Comparison of ENCODE assay signal across 32 mouse cellular contexts in the genomic region with DNA sequence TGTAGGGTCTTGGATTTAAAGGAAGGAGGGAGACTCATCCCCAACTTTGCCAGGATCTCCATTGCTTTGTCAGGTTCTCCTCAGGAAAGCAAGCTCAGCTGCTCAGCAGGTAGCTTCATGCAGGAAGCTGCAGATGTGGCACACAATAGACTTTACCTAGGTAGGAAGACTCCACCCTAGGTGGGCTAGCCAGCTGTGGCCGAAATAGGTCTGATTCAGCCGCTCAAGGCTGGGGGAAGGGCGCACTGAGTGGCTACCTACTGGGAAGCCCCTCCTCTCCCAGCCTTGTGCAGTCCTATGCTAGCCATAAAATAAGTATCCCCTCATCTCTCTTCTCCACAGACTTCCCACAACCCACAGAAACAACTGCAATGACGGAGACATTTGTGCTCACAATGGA. TPM values are rescaled to one million over a fixed set of nuclear protein-coding genes. Genes with fewer than 3 reads are reported as not detected.
"Had no signal": no experiment of that assay in that cellular context is flagged by ENCODE, and none has a peak within 500 bp of the region (broad histone marks: within the 10 kb centered on the region; RNA-seq: fewer than 3 reads in every experiment).

No protein-coding gene starts in this region.

- DNase-seq: gastrocnemius, postnatal 14 days; gastrocnemius, postnatal 36 days; heart, adult 11 months; heart, adult 2 months; heart, postnatal 14 days; heart, postnatal 36 days; kidney, adult 11 months; kidney, adult 8-10 months; kidney, postnatal 10 days; kidney, postnatal 25 days; kidney, postnatal 4 days; liver; liver, embryonic 13.5 days had no signal

- H3K36me3 ChIP-seq: heart, embryonic 13.5 days; heart, embryonic 15.5 days; hindbrain, embryonic 13.5 days; hindbrain, embryonic 15.5 days; limb, embryonic 10.5 days; limb, embryonic 12.5 days; liver, embryonic 13.5 days had no signal

- H3K4me1 ChIP-seq: heart, embryonic 13.5 days; heart, embryonic 15.5 days; hindbrain, embryonic 13.5 days; hindbrain, embryonic 15.5 days; limb, embryonic 10.5 days; limb, embryonic 12.5 days; liver, embryonic 13.5 days had no signal

- H3K27me3 ChIP-seq: heart, embryonic 13.5 days; heart, embryonic 15.5 days; hindbrain, embryonic 13.5 days; hindbrain, embryonic 15.5 days; limb, embryonic 12.5 days; liver, embryonic 13.5 days had no signal

- H3K4me3 ChIP-seq: heart, adult 2 months; heart, embryonic 13.5 days; heart, embryonic 15.5 days; hindbrain, embryonic 13.5 days; hindbrain, embryonic 15.5 days; layer of hippocampus, adult 2 months; left cerebral cortex, adult 2 months; limb, embryonic 10.5 days; limb, embryonic 12.5 days; liver, embryonic 13.5 days had no signal

- H3K27ac ChIP-seq: heart, adult 2 months; heart, embryonic 13.5 days; heart, embryonic 15.5 days; hindbrain, embryonic 13.5 days; hindbrain, embryonic 15.5 days; hindbrain, postnatal 0 days; layer of hippocampus, adult 2 months; left cerebral cortex, adult 2 months; limb, embryonic 10.5 days; limb, embryonic 12.5 days; liver, embryonic 13.5 days had no signal

- H3K9ac ChIP-seq: heart, embryonic 13.5 days; heart, embryonic 15.5 days; hindbrain, embryonic 13.5 days; hindbrain, embryonic 15.5 days; limb, embryonic 12.5 days; liver, embryonic 13.5 days had no signal

- H3K4me2 ChIP-seq: heart, embryonic 11.5 days; heart, embryonic 13.5 days; heart, embryonic 15.5 days; hindbrain, embryonic 13.5 days; hindbrain, embryonic 15.5 days; limb, embryonic 12.5 days; liver, embryonic 11.5 days; liver, embryonic 13.5 days had no signal

- H3K9me3 ChIP-seq: heart, embryonic 13.5 days; heart, embryonic 15.5 days; hindbrain, embryonic 13.5 days; hindbrain, embryonic 15.5 days; limb, embryonic 10.5 days; limb, embryonic 12.5 days; liver, embryonic 13.5 days had no signal

- ATAC-seq: hindbrain, postnatal 0 days; intestine, embryonic 16.5 days had no signal

RNA-seq across cellular contexts. Expression of a gene that starts 40.1 kb away (rescaled TPM):
- polyA plus RNA-seq: heart, embryonic 11.5 days; heart, postnatal 0 days; hindbrain, embryonic 11.5 days; intestine, embryonic 14.5 days; kidney, embryonic 14.5 days; kidney, embryonic 16.5 days; limb, embryonic 10.5 days; limb, embryonic 12.5 days; limb, embryonic 14.5 days; liver, embryonic 13.5 days had no signal

RNA-seq across cellular contexts. Expression of a gene that starts 56.6 kb away (rescaled TPM):
- polyA plus RNA-seq: gonadal fat pad, adult 2 months; heart, adult 2 months; heart, embryonic 11.5 days; heart, embryonic 13.5 days; heart, embryonic 15.5 days; heart, postnatal 0 days; hindbrain, embryonic 11.5 days; hindbrain, embryonic 13.5 days; hindbrain, embryonic 15.5 days; hindbrain, postnatal 0 days; intestine, embryonic 14.5 days; intestine, embryonic 16.5 days; kidney, embryonic 14.5 days; kidney, embryonic 16.5 days; limb, embryonic 10.5 days; limb, embryonic 12.5 days; limb, embryonic 14.5 days; liver, embryonic 11.5 days; liver, embryonic 13.5 days had no signal
